Mouse (Mus musculus) myocyte (in vitro differentiated cells): Measurements from ENCODE around the gene Tas2r104.

Experiments
- CEBPB ChIP-seq: IDR thresholded peaks from 2 replicates; pipeline ENCODE4 v1.6.1; 2011; ENCODE audit warnings: mild to moderate bottlenecking, moderate library complexity; ENCODE audit not compliant: poor library complexity, insufficient read depth, severe bottlenecking
- E2F4 ChIP-seq: IDR thresholded peaks from one replicate; pipeline ENCODE4 v1.6.1; 2011; ENCODE audit warnings: mild to moderate bottlenecking, control low read depth, moderate library complexity; ENCODE audit not compliant: insufficient read depth
- MAX ChIP-seq: IDR thresholded peaks from one replicate; pipeline ENCODE4 v1.6.1; 2011; ENCODE audit warnings: low read depth, mild to moderate bottlenecking, control low read depth
- MYOD1 ChIP-seq, 3 experiments: IDR thresholded peaks; one replicate each; pipeline ENCODE4 v1.6.1; 2011; ENCODE audit warnings: control low read depth in 2 of 3, low read depth in 2 of 3, mild to moderate bottlenecking in 2 of 3, moderate library complexity in 1 of 3; ENCODE audit not compliant: insufficient read length in 2 of 3, control insufficient read depth in 1 of 3
- MYOG ChIP-seq, 3 experiments: IDR thresholded peaks; one replicate each; pipeline ENCODE4 v1.6.1; 2011; ENCODE audit warnings: control low read depth in 2 of 3, low read depth in 2 of 3, mild to moderate bottlenecking in 2 of 3; ENCODE audit not compliant: insufficient read length in 2 of 3, control insufficient read depth in 1 of 3, insufficient read depth in 1 of 3
- POLR2A ChIP-seq: IDR thresholded peaks from one replicate; pipeline ENCODE4 v1.6.1; 2011; ENCODE audit warnings: low read depth, mild to moderate bottlenecking, control low read depth, moderate library complexity; ENCODE audit not compliant: insufficient read length
- POLR2AphosphoS2 ChIP-seq: IDR thresholded peaks from one replicate; pipeline ENCODE4 v1.6.1; 2011; ENCODE audit warnings: low read depth, control low read depth; ENCODE audit not compliant: insufficient read length
- REST ChIP-seq: IDR thresholded peaks from one replicate; pipeline ENCODE4 v1.6.1; 2011; ENCODE audit warnings: mild to moderate bottlenecking, control low read depth, moderate library complexity; ENCODE audit not compliant: insufficient read depth, insufficient read length
- SRF ChIP-seq: IDR thresholded peaks from one replicate; pipeline ENCODE4 v1.6.1; 2011; ENCODE audit warnings: low read depth; ENCODE audit not compliant: control insufficient read depth, insufficient read length
- TCF12 ChIP-seq: IDR thresholded peaks from one replicate; pipeline ENCODE4 v1.6.1; 2011; ENCODE audit warnings: mild to moderate bottlenecking, control low read depth; ENCODE audit not compliant: poor library complexity, insufficient read depth, severe bottlenecking
- TCF3 ChIP-seq: IDR thresholded peaks from one replicate; pipeline ENCODE4 v1.6.1; 2011; ENCODE audit warnings: low read depth, control low read depth; ENCODE audit not compliant: insufficient read length
- USF1 ChIP-seq: IDR thresholded peaks from one replicate; pipeline ENCODE4 v1.6.1; 2011; ENCODE audit warnings: low read depth, mild to moderate bottlenecking, control low read depth, moderate library complexity

DNA sequence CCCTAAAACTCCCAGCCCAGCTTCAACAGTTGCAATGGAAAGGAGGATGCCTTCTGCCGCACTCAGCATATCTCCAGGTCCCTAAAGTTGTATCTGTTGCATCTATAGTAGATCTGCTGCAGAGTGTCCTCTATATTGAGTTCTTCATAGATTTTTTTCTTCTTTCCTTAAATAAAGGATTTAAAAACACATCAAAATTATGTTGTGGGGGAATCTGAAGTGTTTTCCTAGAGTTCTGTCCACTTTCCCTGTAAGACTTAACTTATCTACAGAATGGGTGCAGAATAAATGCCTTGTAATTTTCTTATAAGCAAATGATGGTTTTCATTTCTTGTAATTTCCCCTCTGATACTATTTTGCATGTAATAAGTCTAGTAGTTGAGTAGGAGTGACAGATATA, 1.9 kb upstream of the Tas2r104 start, which contains the start of gene Tas2r105:
- TF ChIP-seq POLR2A (no peak), POLR2AphosphoS2 (no peak), MAX (no peak), USF1 (no peak), TCF3 (no peak), MYOG (IDR thresholded peaks at IDR 0.05; ENCODE audit: control insufficient read depth in 1 of 3, insufficient read depth in 1 of 3, insufficient read length in 2 of 3, low read depth in 2 of 3) (no peak), E2F4 (no peak), TCF12 (no peak), CEBPB (no peak), SRF (no peak), MYOD1 (IDR thresholded peaks at IDR 0.05; ENCODE audit: control insufficient read depth in 1 of 3, insufficient read length in 2 of 3, low read depth in 2 of 3) (no peak), REST (no peak)
